Mouse (Mus musculus): Measurements from ENCODE around the gene Cd68.

- TF ChIP-seq POLR2A (IDR thresholded peaks at IDR 0.05; ENCODE audit: borderline replicate concordance, control insufficient read depth, low read depth, low read length), result no peak
- no peak for TF ChIP-seq CTCF (IDR thresholded peaks at IDR 0.05; ENCODE audit: control insufficient read depth, insufficient read depth, low read length)
Measured at GRCm38 (mm10) chr11:69654760-69655159, 11.2 kb downstream of the Cd68 start.

Data from bone marrow, adult 2 months (tissue).